Mouse (Mus musculus) spleen, adult 2 months (tissue): ENCODE measurements at regions not wholly inside any gene's neighbourhood (a gene's known extent, or its start where the extent isn't known, plus 50 kb on each side); places are given as distances from the start of the nearest gene placed in this dataset.
A peak's percentile ranks its signal among the peaks of the same experiment; 100 is the strongest.

Experiments used
- DNase-seq, 2 experiments: peaks; one replicate each; pipeline versions ENCODE4 v3.0.0 to v3.0.0-alpha.2; 2012 to 2021; ENCODE audit warnings: low spot score in 2 of 2, low read depth in 1 of 2
- H3K27ac ChIP-seq: fragments of 200-500 bp; 2 replicates; pipeline ENCODE4 v1.5.1; 2012; ENCODE audit warnings: low read length, inconsistent platforms; ENCODE audit not compliant: insufficient read depth
- H3K27me3 ChIP-seq: fragments of 200-500 bp; 2 replicates; pipeline ENCODE4 v1.6.1; 2012; ENCODE audit warnings: mild to moderate bottlenecking, moderate library complexity, low read length, inconsistent platforms; ENCODE audit not compliant: control insufficient read depth, insufficient read depth
- H3K36me3 ChIP-seq: fragments of 200-500 bp; 2 replicates; pipeline ENCODE4 v1.6.1; 2012; ENCODE audit warnings: mild to moderate bottlenecking, low read length, inconsistent platforms; ENCODE audit not compliant: control insufficient read depth, insufficient read depth
- H3K4me1 ChIP-seq: fragments of 200-500 bp; 2 replicates; pipeline ENCODE4 v1.6.1; 2011; ENCODE audit warnings: inconsistent platforms; ENCODE audit not compliant: control insufficient read depth, insufficient read depth, insufficient read length
- H3K4me3 ChIP-seq: fragments of 200-500 bp; 2 replicates; pipeline ENCODE4 v1.5.1; 2011; ENCODE audit warnings: mild to moderate bottlenecking, inconsistent platforms; ENCODE audit not compliant: insufficient read depth, insufficient read length; ENCODE audit errors: extremely low read depth
- CTCF ChIP-seq: fragments of 200-500 bp; IDR thresholded peaks from 2 replicates; pipeline ENCODE4 v1.5.1; 2011; ENCODE audit warnings: mild to moderate bottlenecking, inconsistent platforms; ENCODE audit not compliant: insufficient read depth, insufficient read length, insufficient replicate concordance; ENCODE audit errors: extremely low read depth
- POLR2A ChIP-seq: fragments of 200-500 bp; IDR thresholded peaks from 2 replicates; pipeline ENCODE4 v1.6.1; 2011; ENCODE audit warnings: low read depth, low read length, inconsistent platforms
- WGBS: fragments of 180-500 bp; shearing (Covaris S2); methylation state at CpG from one replicate; pipeline ENCODE4 v1.1.7; 2018; 5-methylcytosine and 5-hydroxymethylcytosine counted together

- no peak for TF ChIP-seq CTCF
- no peak for TF ChIP-seq POLR2A
- H3K4me3 ChIP-seq = no peak overlapping the region
- no peaks in the 10 kb centered on the region; the same call in 1 of the 2 replicates for H3K4me1 ChIP-seq
- H3K27ac ChIP-seq = peak overlapping the region; percentile 55
- no peaks in the 10 kb centered on the region for H3K27me3 ChIP-seq
- WGBS = 67% methylated on average over 8 of the region's 8 CpGs
- H3K36me3 ChIP-seq = no peaks in the 10 kb centered on the region
- DNase-seq = no peak
Observed at GRCm38 (mm10) chr4:150778683-150779082, 75.0 kb upstream of the Errfi1 start.

- 88% methylated on average over 24 of the region's 24 CpGs for WGBS
- Histone ChIP-seq H3K4me1 (no peaks in the 10 kb centered on the region; the same call in 1 of the 2 replicates), H3K27me3 (no peaks in the 10 kb centered on the region), H3K36me3 (no peaks in the 10 kb centered on the region), H3K4me3 (no peak overlapping the region), H3K27ac (no peak overlapping the region)
- no peak for DNase-seq
- TF ChIP-seq CTCF (no peak), POLR2A (no peak)
Observed at GRCm38 (mm10) chr4:150775695-150776521, 77.8 kb upstream of the Errfi1 start.

DNA sequence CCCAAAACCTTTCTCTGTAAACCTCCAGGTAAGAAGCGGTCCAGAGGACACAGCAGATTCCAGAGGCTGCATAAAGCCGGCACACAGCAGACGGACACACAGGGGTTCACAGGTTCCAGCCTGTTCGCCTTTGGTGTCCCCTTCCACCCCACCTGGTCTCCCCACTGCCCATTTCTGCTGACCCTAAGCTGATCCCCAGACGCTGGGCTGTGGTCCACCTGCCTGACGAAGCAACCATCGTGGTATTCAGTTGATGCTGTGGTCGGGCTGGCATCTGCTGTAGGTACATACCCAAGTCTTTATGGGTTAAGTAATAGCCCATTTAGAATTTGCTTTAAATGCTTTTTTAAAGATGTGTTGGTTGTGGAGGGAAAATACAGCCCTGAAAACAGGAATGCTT is 78.4 kb upstream of the Errfi1 start:
- no peaks in the 10 kb centered on the region for H3K36me3 ChIP-seq
- no peaks in the 10 kb centered on the region for H3K27me3 ChIP-seq
- H3K4me3 ChIP-seq = no peak overlapping the region
- TF ChIP-seq CTCF (no peak), POLR2A (no peak)
- DNase-seq = no peak
- no peaks in the 10 kb centered on the region; the same call in 1 of the 2 replicates for H3K4me1 ChIP-seq
- no peak overlapping the region for H3K27ac ChIP-seq
- WGBS = 88% methylated on average over 8 of the region's 8 CpGs

DNA sequence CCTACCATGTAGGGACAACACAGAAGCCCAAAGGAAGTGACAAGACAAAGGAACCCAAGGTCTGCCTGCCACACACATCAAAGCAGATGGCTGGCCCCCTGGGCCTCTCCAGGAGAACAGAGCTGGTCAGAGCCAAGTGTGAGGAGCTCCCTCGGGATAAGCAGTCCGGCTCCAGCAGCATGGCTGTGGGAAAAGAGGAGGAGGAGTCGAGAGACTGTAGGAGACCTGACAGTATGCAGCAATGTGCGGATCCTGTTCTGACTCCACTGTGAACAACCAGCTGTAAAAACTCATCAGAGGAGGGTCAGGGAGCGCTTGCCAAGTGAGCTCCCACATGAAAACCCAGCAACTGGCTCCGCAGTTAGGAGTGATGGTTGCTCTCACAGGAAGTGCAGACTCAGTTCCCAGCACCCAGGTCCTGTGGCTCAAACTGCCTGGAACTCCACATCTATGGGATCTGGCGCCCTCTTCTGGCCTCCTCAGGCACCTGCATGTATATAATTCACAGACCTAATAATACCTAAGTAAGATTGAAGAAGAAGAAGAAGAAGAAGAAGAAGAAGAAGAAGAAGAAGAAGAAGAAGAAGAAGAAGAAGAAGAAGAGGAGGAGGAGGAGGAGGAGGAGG is 79.3 kb upstream of the Errfi1 start:
- Histone ChIP-seq H3K27ac (no peak overlapping the region), H3K36me3 (no peaks in the 10 kb centered on the region), H3K27me3 (no peaks in the 10 kb centered on the region), H3K4me3 (no peak overlapping the region), H3K4me1 (no peaks in the 10 kb centered on the region; the same call in 1 of the 2 replicates)
- no peak for DNase-seq
- 86% methylated on average over 7 of the region's 7 CpGs for WGBS
- TF ChIP-seq POLR2A (no peak), CTCF (no peak)

DNA sequence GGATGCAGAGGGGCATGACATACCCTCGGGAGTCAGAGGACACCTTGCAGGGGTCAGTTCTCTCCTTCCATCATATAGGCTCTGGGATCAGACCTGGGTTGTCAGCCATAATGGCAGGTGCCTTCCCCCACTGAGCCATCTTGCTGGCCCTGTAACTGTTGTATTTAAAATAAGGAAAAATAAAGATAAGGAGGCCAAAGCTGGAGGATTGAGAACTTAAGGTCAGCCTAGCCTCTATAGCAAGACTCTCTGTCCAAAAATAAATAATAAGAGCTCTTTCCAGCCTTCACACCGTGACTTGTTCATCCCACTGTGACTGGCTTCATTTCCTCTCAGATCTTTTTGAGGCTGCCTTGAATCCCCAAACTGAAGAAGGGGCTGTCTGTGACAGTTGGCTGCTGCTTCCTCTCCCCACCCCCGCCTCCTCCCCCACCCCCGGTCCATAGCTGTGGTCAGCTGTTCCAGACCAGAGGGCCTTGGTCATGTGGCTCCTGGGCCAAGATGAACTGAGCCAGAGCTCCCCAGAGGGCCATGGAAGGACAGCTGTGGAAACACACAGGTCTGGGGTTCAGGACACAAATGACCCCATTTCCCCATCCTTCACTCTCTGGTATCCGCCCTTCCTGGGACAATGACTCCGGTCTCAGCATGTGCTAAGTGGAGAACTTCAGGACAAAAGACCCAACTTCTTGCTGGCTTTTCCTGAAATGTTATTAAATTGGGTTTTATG is 81.6 kb upstream of the Errfi1 start:
- H3K4me1 ChIP-seq = no peaks in the 10 kb centered on the region
- no peak for DNase-seq
- no peak for TF ChIP-seq POLR2A
- no peak for TF ChIP-seq CTCF
- H3K4me3 ChIP-seq = no peak overlapping the region
- no peak overlapping the region for H3K27ac ChIP-seq
- H3K27me3 ChIP-seq = no peaks in the 10 kb centered on the region
- WGBS = 67% methylated on average over 6 of the region's 6 CpGs
- H3K36me3 ChIP-seq = no peaks in the 10 kb centered on the region

GRCm38 (mm10) chr4:150771469-150771868 is 82.2 kb upstream of the Errfi1 start:
- DNase-seq = no peak
- H3K4me1 ChIP-seq = no peaks in the 10 kb centered on the region
- no peaks in the 10 kb centered on the region for H3K27me3 ChIP-seq
- WGBS = 68% methylated on average over 2 of the region's 2 CpGs
- H3K27ac ChIP-seq = no peak overlapping the region
- H3K4me3 ChIP-seq = no peak overlapping the region
- no peaks in the 10 kb centered on the region for H3K36me3 ChIP-seq
- TF ChIP-seq CTCF (no peak), POLR2A (no peak)
